Mouse (Mus musculus): ENCODE results near the gene Gfra1. TPM values are rescaled to one million over a fixed set of nuclear protein-coding genes. Genes with fewer than 3 reads are reported as not detected.
A peak's percentile ranks its signal among the peaks of the same experiment; 100 is the strongest.

Gene Gfra1
- polyA plus RNA-seq, 2 experiments: 19.5 to 19.9 TPM

- H3K9me3 ChIP-seq (ENCODE audit: control insufficient read depth, low read length): no peaks in the 10 kb centered on the region
- DNase-seq (ENCODE audit: low spot score) (peak; percentile 40), ATAC-seq (ENCODE audit: low FRiP score, low read depth) (peak; percentile 25; the same call in 1 of the 2 replicates)
- H3K4me3 ChIP-seq (replicated peaks; ENCODE audit: low read length): peak overlapping the region; percentile 53
- no peaks in the 10 kb centered on the region for H3K36me3 ChIP-seq (ENCODE audit: control insufficient read depth, insufficient read depth, low read length)
- H3K27ac ChIP-seq (replicated peaks; ENCODE audit: low read depth, low read length): no peak overlapping the region
- peaks cover 44% of the 10 kb centered on the region for H3K4me1 ChIP-seq (ENCODE audit: control insufficient read depth, insufficient read depth, low read length)
- no peak for TF ChIP-seq POLR2A (IDR thresholded peaks at IDR 0.05; ENCODE audit: borderline replicate concordance, extremely low read depth, insufficient read depth, insufficient read length)
- 5% methylated on average over 20 of the region's 20 CpGs for WGBS
- H3K9ac ChIP-seq (ENCODE audit: low read depth, low read length, severe bottlenecking): peak overlapping the region; percentile 51
- H3K27me3 ChIP-seq (ENCODE audit: control insufficient read depth, insufficient read depth, low read length): peaks cover 46% of the 10 kb centered on the region
- H3K4me2 ChIP-seq (replicated peaks; ENCODE audit: low read depth, low read length, severe bottlenecking): peak overlapping the region; percentile 98
Observed at GRCm38 (mm10) chr19:58452941-58453551, 2.7 kb downstream of the Gfra1 start.

- no peak overlapping the region for H3K9ac ChIP-seq (ENCODE audit: low read depth, low read length, severe bottlenecking)
- ATAC-seq (ENCODE audit: low FRiP score, low read depth) (no peak), DNase-seq (ENCODE audit: low spot score) (peak; percentile 76)
- H3K4me3 ChIP-seq (replicated peaks; ENCODE audit: low read length): no peak overlapping the region
- no peaks in the 10 kb centered on the region for H3K36me3 ChIP-seq (ENCODE audit: control insufficient read depth, insufficient read depth, low read length)
- WGBS: 32% methylated on average over 8 of the region's 8 CpGs
- H3K4me1 ChIP-seq (ENCODE audit: control insufficient read depth, insufficient read depth, low read length): peaks cover 44% of the 10 kb centered on the region
- no peak for TF ChIP-seq POLR2A (IDR thresholded peaks at IDR 0.05; ENCODE audit: borderline replicate concordance, extremely low read depth, insufficient read depth, insufficient read length)
- peaks cover 46% of the 10 kb centered on the region for H3K27me3 ChIP-seq (ENCODE audit: control insufficient read depth, insufficient read depth, low read length)
- H3K9me3 ChIP-seq (ENCODE audit: control insufficient read depth, low read length): no peaks in the 10 kb centered on the region
- no peak overlapping the region for H3K4me2 ChIP-seq (replicated peaks; ENCODE audit: low read depth, low read length, severe bottlenecking)
- no peak overlapping the region for H3K27ac ChIP-seq (replicated peaks; ENCODE audit: low read depth, low read length)
Observed at GRCm38 (mm10) chr19:58452178-58452819, 3.4 kb downstream of the Gfra1 start.

GRCm38 (mm10) chr19:58451323-58451722 is 4.4 kb downstream of the Gfra1 start:
- H3K27me3 ChIP-seq (ENCODE audit: control insufficient read depth, insufficient read depth, low read length): peaks cover 39% of the 10 kb centered on the region

GRCm38 (mm10) chr19:58450716-58451115 is 5.0 kb downstream of the Gfra1 start:
- no peak overlapping the region for H3K9ac ChIP-seq (ENCODE audit: low read depth, low read length, severe bottlenecking)
- DNase-seq (ENCODE audit: low spot score): peak; percentile 68
- no peaks in the 10 kb centered on the region for H3K9me3 ChIP-seq (ENCODE audit: control insufficient read depth, low read length)
- TF ChIP-seq POLR2A (IDR thresholded peaks at IDR 0.05; ENCODE audit: borderline replicate concordance, extremely low read depth, insufficient read depth, insufficient read length): no peak
- no peak overlapping the region for H3K4me3 ChIP-seq (replicated peaks; ENCODE audit: low read length)
- H3K4me1 ChIP-seq (ENCODE audit: control insufficient read depth, insufficient read depth, low read length): peaks cover 38% of the 10 kb centered on the region
- peaks cover 33% of the 10 kb centered on the region for H3K27me3 ChIP-seq (ENCODE audit: control insufficient read depth, insufficient read depth, low read length)
- no peak overlapping the region for H3K4me2 ChIP-seq (replicated peaks; ENCODE audit: low read depth, low read length, severe bottlenecking)
- WGBS: 34% methylated on average over 5 of the region's 5 CpGs
- ATAC-seq (ENCODE audit: low FRiP score, low read depth): no peak
- no peaks in the 10 kb centered on the region for H3K36me3 ChIP-seq (ENCODE audit: control insufficient read depth, insufficient read depth, low read length)
- H3K27ac ChIP-seq (replicated peaks; ENCODE audit: low read depth, low read length): no peak overlapping the region

More at GRCm38 (mm10) chr19:58451323-58451722, 4.4 kb downstream of the Gfra1 start:
- H3K36me3 ChIP-seq (ENCODE audit: control insufficient read depth, insufficient read depth, low read length): no peaks in the 10 kb centered on the region
- DNase-seq (ENCODE audit: low spot score) (no peak), ATAC-seq (ENCODE audit: low FRiP score, low read depth) (no peak)
- no peak overlapping the region for H3K4me3 ChIP-seq (replicated peaks; ENCODE audit: low read length)
- H3K4me2 ChIP-seq (replicated peaks; ENCODE audit: low read depth, low read length, severe bottlenecking): no peak overlapping the region
- H3K4me1 ChIP-seq (ENCODE audit: control insufficient read depth, insufficient read depth, low read length): peaks cover 41% of the 10 kb centered on the region
- no peaks in the 10 kb centered on the region for H3K9me3 ChIP-seq (ENCODE audit: control insufficient read depth, low read length)
- no peak overlapping the region for H3K9ac ChIP-seq (ENCODE audit: low read depth, low read length, severe bottlenecking)
- no peak for TF ChIP-seq POLR2A (IDR thresholded peaks at IDR 0.05; ENCODE audit: borderline replicate concordance, extremely low read depth, insufficient read depth, insufficient read length)
- 25% methylated on average over 6 of the region's 6 CpGs for WGBS
- H3K27ac ChIP-seq (replicated peaks; ENCODE audit: low read depth, low read length): no peak overlapping the region

GRCm38 (mm10) chr19:58442785-58443732 is 12.7 kb downstream of the Gfra1 start:
- WGBS: 69% methylated on average over 10 of the region's 10 CpGs
- H3K27me3 ChIP-seq (ENCODE audit: control insufficient read depth, insufficient read depth, low read length): no peaks in the 10 kb centered on the region
- no peak overlapping the region for H3K4me3 ChIP-seq (replicated peaks; ENCODE audit: low read length)
- H3K9ac ChIP-seq (ENCODE audit: low read depth, low read length, severe bottlenecking): no peak overlapping the region
- H3K4me2 ChIP-seq (replicated peaks; ENCODE audit: low read depth, low read length, severe bottlenecking): no peak overlapping the region
- H3K36me3 ChIP-seq (ENCODE audit: control insufficient read depth, insufficient read depth, low read length): no peaks in the 10 kb centered on the region
- no peak for ATAC-seq (ENCODE audit: low FRiP score, low read depth)
- 0 out of 2 replicates have a peak, but pooled peaks cover 3% of the 10 kb centered on the region for H3K4me1 ChIP-seq (ENCODE audit: control insufficient read depth, insufficient read depth, low read length)
- DNase-seq (ENCODE audit: low spot score): no peak
- no peaks in the 10 kb centered on the region for H3K9me3 ChIP-seq (ENCODE audit: control insufficient read depth, low read length)
- H3K27ac ChIP-seq (replicated peaks; ENCODE audit: low read depth, low read length): no peak overlapping the region
- no peak for TF ChIP-seq POLR2A (IDR thresholded peaks at IDR 0.05; ENCODE audit: borderline replicate concordance, extremely low read depth, insufficient read depth, insufficient read length)

Measured in limb, embryonic 14.5 days (tissue).